Mouse (Mus musculus): ENCODE measurements around the gene Car9.

DNA sequence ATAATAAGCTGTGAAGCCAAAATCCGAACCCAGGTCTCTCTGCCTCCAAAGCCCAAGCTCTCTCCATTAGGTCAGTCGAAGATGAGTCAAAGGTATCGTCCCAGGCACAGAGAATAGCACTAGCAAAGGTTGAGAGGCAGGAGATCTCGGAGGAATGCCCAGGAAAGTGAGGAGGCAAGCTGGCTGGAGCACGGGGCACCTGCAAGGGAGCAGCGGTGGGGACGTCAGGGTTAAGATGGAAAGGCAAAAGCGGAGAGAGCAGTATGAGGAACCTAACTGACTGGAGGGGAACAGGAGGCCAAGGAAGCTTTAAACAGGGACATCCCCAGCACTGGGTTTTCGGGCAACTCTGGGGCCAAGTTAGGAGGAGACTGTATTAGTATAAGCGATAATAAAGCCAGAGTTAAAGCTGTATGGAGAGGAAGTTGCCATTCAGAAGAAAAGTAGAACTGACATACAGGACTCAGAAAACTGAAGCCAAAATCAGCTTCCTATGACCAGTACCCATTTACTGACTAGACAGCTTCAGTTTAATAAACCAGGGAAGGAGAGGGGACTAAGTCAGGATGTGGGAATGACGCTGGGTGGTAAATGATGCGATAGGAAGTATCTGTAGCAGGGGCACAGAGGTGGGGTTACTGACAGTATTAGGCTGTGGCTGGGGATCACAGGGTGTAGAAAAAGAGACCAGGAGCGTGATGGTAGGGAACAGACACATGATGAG, 52.9 kb downstream of the Car9 start:
- TF ChIP-seq CTCF (IDR thresholded peaks at IDR 0.05; ENCODE audit: borderline replicate concordance, control insufficient read depth, extremely low read depth, insufficient read depth, low read length, poor library complexity), result no peak
- no peak for TF ChIP-seq POLR2A (IDR thresholded peaks at IDR 0.05; ENCODE audit: control insufficient read depth, extremely low read depth, insufficient read depth, low read length, poor library complexity)

Measured in thymus, adult 2 months (tissue).